Mouse (Mus musculus) kidney, embryonic 16.5 days (tissue): ENCODE results near the gene Npas3. TPM values are rescaled to one million over a fixed set of nuclear protein-coding genes. Genes with fewer than 3 reads are reported as not detected.
A peak's percentile ranks its signal among the peaks of the same experiment; 100 is the strongest.

ENCODE experiments used
- ATAC-seq: fragments of 200-750 bp; cut with Nextera tagmentation; 2 replicates; pipeline ENCODE4 v1.8.0; 2017; ENCODE audit warnings: moderate TSS enrichment; ENCODE audit not compliant: low FRiP score, low TSS enrichment
- H3K27ac ChIP-seq: fragments of 300-500 bp; sonication (generic); 2 replicates; pipeline ENCODE4 v1.5.1; 2014; ENCODE audit warnings: low read length
- H3K27me3 ChIP-seq: fragments of 300-500 bp; sonication (generic); 2 replicates; pipeline ENCODE4 v1.6.1; 2014; ENCODE audit warnings: low read length, control low read depth, mixed read lengths; ENCODE audit not compliant: insufficient read depth
- H3K36me3 ChIP-seq: fragments of 300-500 bp; sonication (generic); 2 replicates; pipeline ENCODE4 v1.6.1; 2014; ENCODE audit warnings: low read length, control low read depth, mixed read lengths; ENCODE audit not compliant: insufficient read depth
- H3K4me1 ChIP-seq: fragments of 300-500 bp; sonication (generic); 2 replicates; pipeline ENCODE4 v1.6.1; 2014; ENCODE audit warnings: low read length, control low read depth, mixed read lengths; ENCODE audit not compliant: insufficient read depth
- H3K4me2 ChIP-seq: fragments of 300-500 bp; sonication (generic); replicated peaks from 2 replicates; pipeline ENCODE4 v1.6.1; 2014; ENCODE audit warnings: low read depth, low read length
- H3K4me3 ChIP-seq: fragments of 300-500 bp; sonication (generic); 2 replicates; pipeline ENCODE4 v1.5.1; 2014; ENCODE audit warnings: mild to moderate bottlenecking, low read length
- H3K9ac ChIP-seq: fragments of 300-500 bp; sonication (generic); replicated peaks from 2 replicates; pipeline ENCODE4 v1.6.1; 2014; ENCODE audit warnings: low read length
- H3K9me3 ChIP-seq: fragments of 300-500 bp; sonication (generic); 2 replicates; pipeline ENCODE4 v1.6.1; 2016; ENCODE audit warnings: low read length, control low read depth
- WGBS: fragments of 180-500 bp; shearing (Covaris S2); extraction: QIAGEN DNeasy Blood & Tissue Kit; methylation state at CpG from one replicate; pipeline ENCODE4 v1.1.7; 2014; 5-methylcytosine and 5-hydroxymethylcytosine counted together
- polyA plus RNA-seq: library from polyadenylated mRNA; unstranded; fragments of >200 nt; fragmentation: Nextera tagmentation; extraction: Ambion mirVana; gene quantifications from 2 replicates; pipeline ENCODE4 v1.2.1, GENCODE M21; 2015

Npas3 gene
- polyA plus RNA-seq, 1 experiment from 2014 or later, result 0.92 TPM

GRCm38 (mm10) chr12:53292508-53293300, 44.2 kb downstream of the Npas3 start:
- Histone ChIP-seq H3K9me3 (no peaks in the 10 kb centered on the region), H3K9ac (no peak overlapping the region), H3K27ac (no peak overlapping the region), H3K4me3 (no peak overlapping the region), H3K4me1 (peaks cover 6% of the 10 kb centered on the region; the same call in 1 of the 2 replicates), H3K36me3 (no peaks in the 10 kb centered on the region), H3K27me3 (no peaks in the 10 kb centered on the region), H3K4me2 (no peak overlapping the region)
- ATAC-seq, result no peak
- 71% methylated on average over 17 of the region's 17 CpGs for WGBS

GRCm38 (mm10) chr12:53294011-53294410, 45.5 kb downstream of the Npas3 start:
- Histone ChIP-seq H3K4me1 (peaks cover 6% of the 10 kb centered on the region; the same call in 1 of the 2 replicates), H3K27me3 (no peaks in the 10 kb centered on the region), H3K4me3 (no peak overlapping the region), H3K4me2 (no peak overlapping the region), H3K9ac (no peak overlapping the region), H3K36me3 (no peaks in the 10 kb centered on the region), H3K27ac (no peak overlapping the region), H3K9me3 (no peaks in the 10 kb centered on the region)
- no peak for ATAC-seq
- WGBS, result 92% methylated on average over 7 of the region's 7 CpGs

GRCm38 (mm10) chr12:53295747-53296146, 47.3 kb downstream of the Npas3 start:
- Histone ChIP-seq H3K27me3 (no peaks in the 10 kb centered on the region), H3K4me1 (peaks cover 6% of the 10 kb centered on the region; the same call in 1 of the 2 replicates), H3K9ac (no peak overlapping the region), H3K36me3 (no peaks in the 10 kb centered on the region), H3K4me3 (no peak overlapping the region), H3K9me3 (no peaks in the 10 kb centered on the region), H3K4me2 (no peak overlapping the region), H3K27ac (no peak overlapping the region)
- 19% methylated on average over 7 of the region's 7 CpGs for WGBS
- peak; percentile 31; the same call in 1 of the 2 replicates for ATAC-seq

DNA sequence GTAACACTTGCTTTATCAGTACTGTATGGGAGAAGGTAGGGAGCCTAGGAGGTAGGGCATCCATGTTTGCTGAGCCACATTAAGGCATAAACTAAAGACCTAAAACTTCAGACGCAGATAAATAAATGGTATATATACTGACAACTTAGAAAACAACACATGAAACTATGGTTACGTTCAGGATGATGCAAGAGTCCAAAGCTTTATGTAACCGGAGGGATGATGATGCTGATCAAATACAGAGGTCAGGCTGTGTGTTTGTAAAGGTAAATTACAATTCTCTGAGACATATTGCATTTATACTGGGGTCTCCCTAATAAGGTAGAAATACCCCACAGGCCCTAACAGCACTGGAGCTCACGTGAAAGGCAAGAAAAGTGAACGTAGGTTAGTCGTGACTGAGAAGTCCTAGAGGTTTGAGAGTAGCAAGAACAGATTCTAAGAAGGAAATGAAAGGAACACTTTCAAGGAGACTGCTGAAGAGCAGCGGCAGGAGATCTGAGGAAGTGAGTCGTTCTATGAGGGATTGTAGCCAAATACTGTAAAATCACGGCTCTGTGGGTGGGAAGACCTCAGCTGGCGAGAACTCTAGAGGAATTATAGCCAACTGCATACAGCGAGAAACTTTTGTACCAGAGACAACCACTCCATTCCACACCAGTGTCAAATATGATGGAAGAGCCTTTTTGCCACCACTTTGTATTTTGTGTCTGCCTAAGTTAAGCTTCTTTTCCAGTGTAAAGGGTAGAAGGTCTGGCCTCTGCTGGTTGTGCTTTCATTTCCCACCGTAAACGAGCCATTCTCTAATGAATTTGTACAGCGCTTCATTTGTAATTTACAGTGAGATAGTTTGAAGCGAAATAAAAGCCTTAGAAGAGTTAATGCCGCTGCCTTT, 49.7 kb downstream of the Npas3 start:
- no peak overlapping the region for H3K27ac ChIP-seq
- H3K4me3 ChIP-seq, result peak overlapping the region; percentile 3; the same call in 1 of the 2 replicates
- peaks cover 6% of the 10 kb centered on the region; the same call in 1 of the 2 replicates for H3K4me1 ChIP-seq
- no peaks in the 10 kb centered on the region for H3K36me3 ChIP-seq
- H3K9me3 ChIP-seq, result no peaks in the 10 kb centered on the region
- no peak for ATAC-seq
- H3K9ac ChIP-seq, result no peak overlapping the region
- no peaks in the 10 kb centered on the region for H3K27me3 ChIP-seq
- peak overlapping the region; percentile 38 for H3K4me2 ChIP-seq
- 60% methylated on average over 16 of the region's 16 CpGs for WGBS

DNA sequence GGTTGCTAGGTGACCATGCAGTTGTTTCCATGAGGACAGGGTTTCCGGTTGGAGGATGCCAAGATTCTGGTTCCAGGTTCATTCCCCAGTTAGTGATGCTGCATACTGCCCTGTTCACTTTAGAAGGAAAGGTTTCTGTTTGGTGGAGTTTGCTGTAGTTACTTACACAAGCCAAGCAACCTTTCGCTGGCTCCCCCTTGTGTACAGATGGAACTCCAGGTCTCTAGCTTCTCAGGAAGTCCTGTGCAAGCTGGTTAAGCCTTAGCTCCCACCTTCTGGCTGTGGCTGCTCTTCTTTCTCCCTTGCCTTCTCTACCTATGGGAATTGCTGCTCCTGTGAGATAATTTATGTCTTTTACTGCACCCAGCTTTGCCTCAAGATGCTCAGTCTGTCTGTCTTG, 52.5 kb downstream of the Npas3 start:
- WGBS, result 51% methylated on average over 2 of the region's 2 CpGs
- Histone ChIP-seq H3K9me3 (no peaks in the 10 kb centered on the region), H3K4me3 (no peak overlapping the region), H3K27me3 (no peaks in the 10 kb centered on the region), H3K27ac (no peak overlapping the region), H3K36me3 (no peaks in the 10 kb centered on the region), H3K4me2 (no peak overlapping the region), H3K9ac (no peak overlapping the region), H3K4me1 (no peaks in the 10 kb centered on the region; the same call in 1 of the 2 replicates)
- 0 out of 2 replicates have a peak, but pooled peaks have one; percentile 6 for ATAC-seq

- 82% methylated on average over 3 of the region's 3 CpGs for WGBS
- Histone ChIP-seq H3K9me3 (no peaks in the 10 kb centered on the region), H3K27me3 (no peaks in the 10 kb centered on the region), H3K4me2 (no peak overlapping the region), H3K4me1 (no peaks in the 10 kb centered on the region), H3K27ac (no peak overlapping the region), H3K9ac (no peak overlapping the region), H3K36me3 (no peaks in the 10 kb centered on the region), H3K4me3 (no peak overlapping the region)
- ATAC-seq, result no peak
These were observed 53.7 kb downstream of the Npas3 start for GRCm38 (mm10) chr12:53302129-53302528.

DNA sequence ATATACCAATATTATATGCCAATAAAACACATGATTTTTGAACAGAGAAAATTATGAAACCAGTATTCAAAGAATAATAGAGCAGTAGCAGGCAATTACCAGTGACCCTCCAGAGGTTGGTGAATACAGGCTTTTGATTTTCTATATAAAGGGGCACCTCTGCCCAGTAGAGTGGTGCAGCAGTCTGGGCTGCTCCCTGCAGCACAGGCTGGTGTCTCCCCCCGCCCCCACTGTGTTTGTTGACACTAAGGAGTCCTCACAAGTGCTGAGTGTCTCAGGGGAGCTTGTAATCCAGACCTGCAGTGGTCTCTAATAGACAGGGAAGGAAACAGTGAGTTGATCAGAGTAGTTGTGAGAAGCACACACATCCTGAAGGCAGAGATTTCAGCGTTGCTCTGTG, 68.2 kb downstream of the Npas3 start:
- 49% methylated on average over 2 of the region's 2 CpGs for WGBS
- no peak overlapping the region for H3K9ac ChIP-seq
- ATAC-seq, result no peak

DNA sequence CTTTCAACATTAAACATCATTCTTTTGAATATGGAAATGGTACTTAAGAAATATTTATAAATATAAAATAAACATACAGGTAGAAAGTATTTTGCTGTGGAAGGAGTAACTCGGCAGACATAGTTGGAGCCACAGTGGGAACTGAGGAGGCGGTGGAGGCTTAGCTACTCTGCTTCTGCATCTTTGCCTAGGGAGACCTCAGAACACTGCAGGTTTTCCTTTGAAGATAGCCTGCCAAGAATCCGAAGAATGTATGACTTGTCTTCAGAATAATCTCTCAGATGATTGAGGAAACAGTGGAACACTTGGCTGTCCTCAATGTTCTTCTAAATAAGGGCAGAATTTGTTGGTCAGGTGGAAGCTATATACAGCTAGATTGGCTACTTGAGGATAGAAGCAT, 69.3 kb downstream of the Npas3 start:
- no peak overlapping the region for H3K27ac ChIP-seq

More for the DNA sequence above, 68.2 kb downstream of the Npas3 start:
- H3K36me3 ChIP-seq, result no peaks in the 10 kb centered on the region
- no peaks in the 10 kb centered on the region for H3K9me3 ChIP-seq
- H3K27ac ChIP-seq, result no peak overlapping the region
- H3K4me1 ChIP-seq, result no peaks in the 10 kb centered on the region
- no peak overlapping the region for H3K4me3 ChIP-seq
- no peak overlapping the region for H3K4me2 ChIP-seq
- H3K27me3 ChIP-seq, result no peaks in the 10 kb centered on the region

GRCm38 (mm10) chr12:53320526-53320925, 72.0 kb downstream of the Npas3 start:
- Histone ChIP-seq H3K9me3 (no peaks in the 10 kb centered on the region), H3K36me3 (no peaks in the 10 kb centered on the region), H3K4me3 (no peak overlapping the region), H3K4me2 (no peak overlapping the region), H3K9ac (no peak overlapping the region), H3K27me3 (no peaks in the 10 kb centered on the region), H3K27ac (no peak overlapping the region), H3K4me1 (no peaks in the 10 kb centered on the region)
- ATAC-seq, result no peak
- WGBS, result 82% methylated on average over 2 of the region's 2 CpGs

More for the DNA sequence above, 69.3 kb downstream of the Npas3 start:
- Histone ChIP-seq H3K4me3 (no peak overlapping the region), H3K36me3 (no peaks in the 10 kb centered on the region), H3K9me3 (no peaks in the 10 kb centered on the region), H3K4me2 (no peak overlapping the region), H3K27me3 (no peaks in the 10 kb centered on the region), H3K4me1 (no peaks in the 10 kb centered on the region), H3K9ac (no peak overlapping the region)
- no peak for ATAC-seq
- WGBS, result 68% methylated on average over 3 of the region's 3 CpGs
